Mouse (Mus musculus) cerebellum, postnatal 14 days (tissue): ENCODE results near the gene Ebi3.

Source experiments
- DNase-seq, 2 experiments: peaks; one replicate each; pipeline ENCODE4 v3.0.0; 2021; ENCODE audit warnings: mixed read lengths in 2 of 2

The Ebi3 gene

GRCm38 (mm10) chr17:55958918-55959728 lies 6.7 kb downstream of the Ebi3 start, which contains the start of gene Yju2:
Yju2 (plus strand) TSS chr17:55959099.
- peak; percentile 94 to 96 for DNase-seq

- DNase-seq, result peak in 1 of 2 experiments; percentile 17
Observed at GRCm38 (mm10) chr17:55959946-55960740, 7.7 kb downstream of the Ebi3 start.

- DNase-seq, result peak in 1 of 2 experiments; percentile 17
Observed at GRCm38 (mm10) chr17:55960791-55961190, 8.4 kb downstream of the Ebi3 start.

- DNase-seq, result no peak
Observed at GRCm38 (mm10) chr17:55961631-55962030, 9.2 kb downstream of the Ebi3 start.

- peak in 1 of 2 experiments; percentile 11 for DNase-seq
Observed at GRCm38 (mm10) chr17:55963171-55963570, 10.7 kb downstream of the Ebi3 start.

- no peak for DNase-seq
Observed at GRCm38 (mm10) chr17:55964496-55964895, 12.1 kb downstream of the Ebi3 start.

GRCm38 (mm10) chr17:55964996-55965395 lies 12.6 kb downstream of the Ebi3 start:
- DNase-seq, result peak in 1 of 2 experiments; percentile 15

GRCm38 (mm10) chr17:55967186-55967585 lies 14.7 kb downstream of the Ebi3 start:
- peak in 1 of 2 experiments; percentile 43 for DNase-seq

GRCm38 (mm10) chr17:55968210-55968609 lies 15.8 kb downstream of the Ebi3 start:
- peak; percentile 49 to 64 for DNase-seq

GRCm38 (mm10) chr17:55969560-55969959 lies 17.1 kb downstream of the Ebi3 start:
- DNase-seq, result peak; percentile 61 to 80

- DNase-seq, result peak; percentile 79 to 84
Observed at GRCm38 (mm10) chr17:55969966-55970891, 17.8 kb downstream of the Ebi3 start, which contains the start of gene Shd. Shd (plus strand) TSS chr17:55970467.

GRCm38 (mm10) chr17:55971453-55971852 lies 19.0 kb downstream of the Ebi3 start:
- peak; percentile 30 to 46 for DNase-seq

- peak; percentile 91 to 94 for DNase-seq
Observed at GRCm38 (mm10) chr17:55976255-55976862, 23.9 kb downstream of the Ebi3 start.

- DNase-seq, result no peak
Observed at GRCm38 (mm10) chr17:55977301-55977700, 24.9 kb downstream of the Ebi3 start.

GRCm38 (mm10) chr17:55986030-55986961 lies 33.9 kb downstream of the Ebi3 start, which contains the start of gene Fsd1:
Fsd1 (plus strand) TSS chr17:55986509.
- peak; percentile 91 for DNase-seq

GRCm38 (mm10) chr17:55990278-55990898 lies 37.9 kb downstream of the Ebi3 start:
- DNase-seq, result no peak

- no peak for DNase-seq
Observed at GRCm38 (mm10) chr17:55996007-55996406, 43.6 kb downstream of the Ebi3 start.

GRCm38 (mm10) chr17:55999794-56000499 lies 47.5 kb downstream of the Ebi3 start:
- DNase-seq, result no peak

- DNase-seq, result peak in 1 of 2 experiments; percentile 60
Observed at GRCm38 (mm10) chr17:56003000-56003399, 50.6 kb downstream of the Ebi3 start.
